Mouse (Mus musculus) 416B (cell line): ENCODE results near the gene Psma6.
A peak's percentile ranks its signal among the peaks of the same experiment; 100 is the strongest.

Source experiments
- DNase-seq: peaks from one replicate; pipeline ENCODE4 v3.0.0; 2011; ENCODE audit warnings: low read depth

Psma6 gene

GRCm38 (mm10) chr12:55463992-55464845 is 80.2 kb downstream of the Psma6 start:
- DNase-seq, result peak; percentile 77

GRCm38 (mm10) chr12:55464846-55465361 is 80.9 kb downstream of the Psma6 start:
- no peak for DNase-seq

GRCm38 (mm10) chr12:55465401-55465983 is 81.5 kb downstream of the Psma6 start:
- peak; percentile 66 for DNase-seq

DNA sequence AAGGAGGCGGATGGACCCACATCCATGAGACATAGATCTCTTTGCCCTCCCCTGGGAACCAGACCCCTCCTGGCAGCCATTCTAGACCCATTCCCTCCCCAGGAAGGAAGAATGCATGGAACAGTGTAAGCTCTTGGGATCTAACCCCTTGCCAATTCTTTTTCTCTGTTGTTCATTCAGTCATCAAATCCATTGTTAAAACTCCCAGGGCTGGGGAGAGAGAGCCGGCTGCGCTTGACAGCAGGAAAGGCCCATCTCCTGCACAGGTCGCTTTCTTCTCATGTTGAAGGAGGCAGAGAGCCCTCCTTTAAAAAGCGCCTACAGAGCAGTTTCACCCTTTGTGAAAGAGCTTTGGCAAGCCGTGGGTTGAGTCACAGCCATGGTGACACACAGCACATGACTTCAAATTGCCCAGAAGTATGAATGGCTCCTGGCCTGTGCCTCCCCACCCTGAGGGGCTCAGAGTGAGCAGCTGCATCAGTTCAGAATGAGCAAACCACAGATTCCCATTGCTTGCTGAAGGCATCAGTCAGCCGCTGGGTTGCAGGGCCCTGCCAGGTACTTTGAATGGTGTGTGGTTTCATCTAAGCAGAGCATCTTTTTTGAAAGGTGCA is 82.2 kb downstream of the Psma6 start:
- peak; percentile 74 for DNase-seq

DNA sequence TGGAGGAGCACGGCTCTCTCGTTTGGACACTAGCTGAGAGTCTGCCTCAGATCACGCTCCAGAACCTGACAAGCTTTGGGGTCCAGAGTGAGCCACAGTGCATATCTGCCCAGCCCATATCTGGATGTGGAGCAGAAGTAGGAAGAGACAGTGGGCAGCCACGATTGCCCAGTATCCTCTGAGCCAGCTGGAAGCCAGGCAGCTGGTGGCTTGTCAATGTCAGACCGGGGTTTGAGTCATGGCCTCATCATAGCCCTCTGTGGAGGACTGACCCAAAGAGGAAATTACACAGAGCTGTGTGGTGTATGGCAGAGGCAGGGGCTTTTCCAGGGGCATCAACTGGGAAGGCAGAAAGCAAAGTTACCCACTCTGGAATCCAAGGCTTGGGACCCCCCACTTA is 82.8 kb downstream of the Psma6 start:
- DNase-seq, result peak; percentile 93

DNA sequence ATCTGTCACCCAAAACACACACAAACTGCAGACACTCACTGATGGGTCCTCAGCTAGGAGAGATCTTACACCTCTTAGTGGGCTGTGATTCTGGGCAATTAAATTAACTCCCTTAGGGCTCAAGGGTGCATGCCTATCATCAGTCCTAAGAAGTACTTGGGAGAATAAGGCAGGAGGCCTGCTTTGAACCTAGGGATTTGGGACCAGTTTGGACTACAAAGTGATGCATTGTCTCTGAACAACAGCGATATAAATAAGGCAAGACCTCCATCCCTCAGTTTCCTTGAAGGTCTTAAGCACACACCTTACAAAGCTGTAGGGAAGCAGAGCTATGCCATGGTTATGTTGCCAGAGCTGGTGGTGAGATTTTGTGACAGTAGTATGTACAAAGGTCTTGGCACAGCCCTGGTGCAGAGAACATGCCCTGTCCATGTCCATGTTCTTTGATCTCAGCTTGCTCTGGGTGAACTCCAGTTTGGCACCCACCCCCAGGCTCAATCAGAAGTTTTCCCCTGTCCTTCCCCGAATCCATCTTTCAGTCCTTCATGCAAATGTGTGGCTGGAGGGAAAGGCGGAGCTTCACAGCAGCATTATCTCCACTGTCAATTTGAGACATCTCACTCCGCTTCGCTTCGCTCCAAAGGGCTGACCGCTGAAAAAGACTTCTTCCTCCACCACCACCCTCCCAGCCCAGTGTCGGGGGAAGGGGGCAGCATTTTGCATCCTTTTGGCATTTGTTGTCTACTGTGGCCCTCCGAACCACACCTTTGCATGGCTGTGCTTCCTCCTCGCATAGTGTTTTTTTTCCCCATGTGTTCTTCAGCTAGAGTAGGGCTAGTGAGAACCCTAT is 83.5 kb downstream of the Psma6 start:
- no peak for DNase-seq
